Mouse (Mus musculus) naive thymus-derived CD4-positive, alpha-beta T cell, adult 2 months (primary cell): ENCODE measurements at regions not wholly inside any gene's neighbourhood (a gene's known extent, or its start where the extent isn't known, plus 50 kb on each side); places are given as distances from the start of the nearest gene placed in this dataset.
"Not testable (repeated sequence)": the region's sequence is repeated elsewhere in the genome, so short reads cannot be mapped to it uniquely, and the experiment has no call there.

Experiments
- DNase-seq: peaks from one replicate; pipeline ENCODE4 v3.0.0-alpha.2; 2011; ENCODE audit warnings: low read depth

GRCm38 (mm10) chr17:49278973-49279727 lies 149.0 kb upstream of the Mocs1 start:
- no peak for DNase-seq

DNA sequence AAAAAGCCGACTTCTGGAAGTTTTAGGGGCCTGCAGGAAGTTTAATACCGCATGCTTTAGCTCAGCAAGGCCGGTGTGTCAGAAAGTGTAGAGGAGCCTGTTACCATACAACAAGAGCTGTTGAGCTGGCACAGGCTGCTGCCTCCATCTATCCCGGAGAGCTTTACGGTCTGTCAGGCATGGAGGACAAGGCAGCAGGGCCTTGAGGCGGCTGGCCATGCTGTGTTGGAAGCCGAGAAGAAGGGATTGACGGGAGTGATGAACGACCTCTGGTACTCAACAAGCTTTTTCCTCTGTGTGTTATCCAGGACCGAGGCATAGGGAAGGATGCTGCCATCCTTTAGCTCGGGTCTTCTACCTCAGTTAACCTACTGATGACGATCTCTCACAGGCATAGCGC lies 146.8 kb upstream of the Mocs1 start:
- no peak for DNase-seq

GRCm38 (mm10) chr17:49282498-49282897 lies 145.7 kb upstream of the Mocs1 start:
- DNase-seq, result no peak

DNA sequence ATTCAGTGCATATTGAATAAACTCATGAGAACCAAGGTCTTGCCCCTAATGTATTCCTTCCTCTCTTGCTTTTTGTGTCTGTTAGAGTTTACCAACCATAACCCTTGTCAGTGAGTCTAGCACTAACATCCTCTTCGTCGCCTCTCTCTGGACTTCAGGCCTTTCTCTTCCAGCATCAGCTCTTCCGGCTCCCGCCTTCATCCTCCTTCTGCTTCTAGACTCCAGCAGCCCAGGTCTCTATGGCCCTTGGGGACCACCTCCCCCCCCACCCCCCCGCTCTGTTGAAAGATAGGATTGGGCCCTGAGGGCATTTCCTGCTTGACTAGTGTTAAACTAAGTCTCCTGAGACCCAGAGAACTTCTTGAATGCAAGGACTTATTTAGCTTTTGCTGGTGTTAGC lies 144.7 kb upstream of the Mocs1 start:
- DNase-seq, result no peak

DNA sequence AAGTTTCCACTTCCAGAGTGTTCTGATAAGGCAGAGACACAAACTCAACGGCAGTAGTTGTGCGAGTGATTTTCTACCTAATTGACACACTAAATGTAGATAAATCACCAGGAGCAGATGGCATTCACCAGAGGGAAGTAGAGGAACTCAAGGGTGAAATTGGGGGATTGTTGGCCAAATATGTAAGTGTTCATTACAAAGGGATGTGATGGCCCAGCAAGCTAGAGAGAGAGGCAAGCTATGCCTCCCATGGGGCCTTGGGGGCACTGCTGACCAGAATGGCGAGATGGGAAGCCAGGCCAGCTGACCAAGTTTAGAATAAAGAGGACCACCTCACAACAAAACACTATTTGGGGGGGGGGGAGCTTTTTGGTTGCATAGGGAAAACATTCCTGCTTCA lies 136.5 kb upstream of the Mocs1 start:
- no peak for DNase-seq

- no peak for DNase-seq
These were observed 123.7 kb upstream of the Mocs1 start for GRCm38 (mm10) chr17:49304461-49304860.

GRCm38 (mm10) chr17:49305116-49305515 lies 123.0 kb upstream of the Mocs1 start:
- no peak for DNase-seq

DNA sequence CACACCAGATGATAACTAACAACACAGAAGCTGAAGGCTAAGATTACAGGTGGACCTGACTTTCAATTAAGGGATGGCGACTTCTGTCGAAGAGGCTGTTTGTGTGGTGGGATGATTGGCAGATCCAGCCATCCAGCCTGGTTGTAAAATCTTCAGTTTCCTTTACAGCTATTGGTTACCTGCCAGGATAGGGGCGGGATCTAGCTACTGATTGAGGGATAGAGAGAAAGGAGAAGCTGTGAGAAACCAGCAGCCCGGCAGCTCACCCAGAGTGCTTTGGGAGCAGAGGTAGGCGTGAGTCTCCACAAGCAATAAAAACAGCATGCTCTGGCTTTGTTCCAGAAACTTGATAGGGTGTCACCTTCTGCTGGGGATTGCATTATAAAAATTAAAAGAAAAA lies 119.1 kb upstream of the Mocs1 start:
- DNase-seq, result no peak

GRCm38 (mm10) chr17:49314196-49314595 lies 114.0 kb upstream of the Mocs1 start:
- DNase-seq, result no peak

GRCm38 (mm10) chr17:49327524-49327923 lies 100.6 kb upstream of the Mocs1 start:
- DNase-seq, result no peak

DNA sequence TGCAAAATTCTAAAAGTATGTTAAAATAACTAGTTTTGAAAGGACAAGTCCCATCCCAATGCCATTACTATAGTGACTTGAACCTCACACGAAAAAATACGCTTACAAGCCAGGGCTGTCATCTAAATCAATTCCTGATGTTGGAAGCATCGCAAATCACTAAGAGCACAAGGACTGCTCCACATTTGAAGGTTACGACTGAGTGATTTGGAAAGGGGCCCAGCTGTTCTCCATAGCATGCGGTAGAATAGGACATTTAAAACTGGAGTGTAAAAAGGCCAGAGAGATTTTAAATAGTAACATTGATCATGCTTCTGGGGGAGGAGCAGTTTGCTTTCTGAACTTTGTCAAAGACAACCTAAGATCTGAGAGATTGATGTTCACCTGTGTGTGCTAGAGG lies 92.8 kb upstream of the Mocs1 start:
- no peak for DNase-seq

DNA sequence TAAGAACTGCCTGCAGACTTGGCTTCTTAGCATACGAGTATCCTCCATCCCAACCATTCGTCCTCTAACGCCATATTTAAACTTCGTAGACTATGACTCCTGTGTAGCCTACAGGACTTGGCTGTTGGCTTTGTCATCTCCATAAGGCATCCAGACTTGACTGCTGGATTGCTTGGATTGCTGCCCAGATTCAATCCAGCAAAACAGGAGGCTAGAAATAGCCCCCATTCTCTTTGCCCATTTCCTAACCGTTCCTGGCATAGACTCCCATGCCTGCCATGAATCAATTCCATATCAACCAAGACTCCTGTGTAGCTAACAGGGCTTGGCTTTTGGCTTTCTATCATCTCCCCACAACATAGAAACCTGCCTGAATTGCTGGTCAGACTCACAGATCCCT lies 90.3 kb upstream of the Mocs1 start:
- no peak for DNase-seq

GRCm38 (mm10) chr17:49342636-49343035 lies 85.5 kb upstream of the Mocs1 start:
- DNase-seq, result no peak

GRCm38 (mm10) chr17:49346701-49347100 lies 81.5 kb upstream of the Mocs1 start:
- DNase-seq, result no peak

- DNase-seq, result no peak
These were observed 78.8 kb upstream of the Mocs1 start for GRCm38 (mm10) chr17:49349328-49349727.

- DNase-seq, result peak; percentile 4
These were observed 69.0 kb upstream of the Mocs1 start for GRCm38 (mm10) chr17:49359212-49359611.

GRCm38 (mm10) chr17:49360251-49360650 lies 67.9 kb upstream of the Mocs1 start:
- DNase-seq, result not testable (repeated sequence)

GRCm38 (mm10) chr17:49367791-49368190 lies 60.4 kb upstream of the Mocs1 start:
- no peak for DNase-seq

DNA sequence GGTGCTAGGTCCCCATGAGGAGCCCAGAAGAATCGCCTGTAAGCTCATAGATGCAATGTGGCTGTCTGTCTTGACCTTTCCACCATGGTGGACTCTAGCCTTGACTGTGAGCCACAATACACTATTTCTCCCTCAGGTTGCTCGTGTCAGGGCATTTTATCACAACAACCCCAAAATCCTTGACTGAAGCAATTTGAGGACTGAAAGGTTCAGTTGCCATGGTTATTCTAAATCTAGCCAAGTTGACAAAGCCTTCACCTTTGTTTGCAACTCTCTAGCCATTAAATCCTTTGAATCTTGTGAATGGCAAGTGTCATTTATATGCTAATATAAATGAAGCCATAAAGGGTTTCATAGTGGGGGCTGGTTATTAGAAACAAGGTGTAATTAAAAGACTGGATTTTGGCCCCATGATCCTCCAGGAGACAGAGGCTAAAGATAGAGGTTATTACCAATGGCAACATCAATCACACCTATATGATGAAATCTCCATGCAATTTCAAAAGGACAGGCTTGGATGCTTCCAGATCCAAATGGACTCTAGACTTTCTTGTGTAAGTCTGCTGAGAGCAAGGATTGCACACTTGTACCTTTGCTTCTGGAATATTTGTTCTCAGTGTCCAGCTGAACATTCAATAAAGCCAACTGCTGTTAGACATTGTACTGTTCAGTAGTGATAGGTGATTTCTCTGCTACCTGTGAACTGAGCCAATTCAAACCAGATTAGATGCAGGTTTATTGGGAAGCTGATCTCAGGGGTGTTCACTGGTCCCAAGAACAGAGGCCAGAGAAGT lies 59.5 kb upstream of the Mocs1 start:
- no peak for DNase-seq

GRCm38 (mm10) chr17:49377626-49378025 lies 50.5 kb upstream of the Mocs1 start:
- no peak for DNase-seq
